Mouse (Mus musculus): ENCODE measurements around the gene 1700001C19Rik.

GRCm38 (mm10) chr17:47394223-47394869 lies 42.8 kb downstream of the 1700001C19Rik start:
- TF ChIP-seq GATA1 (IDR thresholded peaks at IDR 0.05; ENCODE audit: borderline replicate concordance, low read length) (no peak), FLI1 (IDR thresholded peaks at IDR 0.05; ENCODE audit: low read length) (no peak)

All from megakaryocyte, embryonic 14.5 days (primary cell).